Mouse (Mus musculus) hindlimb bud, embryonic 11.5 days (tissue): ENCODE results near the gene Btbd35f3.
"Not testable (repeated sequence)": the region's sequence is repeated elsewhere in the genome, so short reads cannot be mapped to it uniquely, and the experiment has no call there.

ENCODE experiments used
- DNase-seq: peaks from one replicate; pipeline ENCODE4 v3.0.0-alpha.2; 2012; ENCODE audit warnings: low read depth, low spot score; ENCODE audit errors: extremely low spot score

Gene Btbd35f3

DNA sequence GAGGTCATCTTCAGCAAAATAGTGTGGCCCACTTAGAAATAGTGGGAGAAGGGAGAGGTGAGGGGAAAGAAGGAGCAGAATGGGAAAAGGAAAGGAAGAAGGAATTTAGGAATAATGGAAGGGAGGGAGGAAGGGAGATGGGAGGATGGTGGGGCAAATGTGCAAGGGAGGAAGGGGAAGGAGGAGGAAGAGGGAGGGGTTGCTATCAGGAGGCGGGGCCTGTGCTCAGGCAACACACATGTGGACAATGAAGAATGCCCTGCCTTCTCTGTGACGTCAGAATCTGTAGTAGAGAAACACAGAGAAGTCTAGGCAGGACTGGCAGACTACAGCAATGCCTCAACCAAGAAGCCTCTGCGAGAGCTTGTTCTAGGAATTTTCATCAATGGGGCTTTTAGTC lies at the start of gene Btbd35f3:
Gene Btbd35f3, plus strand, starts transcription at position 301 of the 400 bp plus-strand sequence.
- DNase-seq: not testable (repeated sequence)
